ENCODE assay signal across 9 mouse cellular contexts in genomic region chr10:100054006-100054405, GRCm38 (mm10). TPM values are rescaled to one million over a fixed set of nuclear protein-coding genes. Genes with fewer than 3 reads are reported as not detected.
DNase-seq lines count a peak whose midpoint lies in the region; ATAC-seq and TF ChIP-seq lines count a peak whose summit lies in the region.
"Had no signal": no experiment of that assay in that cellular context is flagged by ENCODE, and none has a peak within 500 bp of the region (broad histone marks: within the 10 kb centered on the region; RNA-seq: fewer than 3 reads in every experiment).

No protein-coding gene starts in this region.

- no peak overlapping the region for H3K4me3 ChIP-seq in hindbrain, postnatal 0 days (ENCODE audit: low read length)
- H3K4me3 ChIP-seq in hindbrain, embryonic 13.5 days: no peak overlapping the region
- H3K4me3 ChIP-seq in lung, embryonic 15.5 days: no peak overlapping the region
- no peak overlapping the region for H3K4me3 ChIP-seq in forebrain, embryonic 16.5 days (replicated peaks; ENCODE audit: low read length)

- peak; percentile 65 for DNase-seq in hindbrain, postnatal 0 days (ENCODE audit: low spot score)
- DNase-seq in adipocyte (ENCODE audit: low spot score): peak; percentile 96
- peak; percentile 64 for DNase-seq in fibroblast of lung, adult 2 months (ENCODE audit: low read depth)
- no peak for DNase-seq in embryo, embryonic 11 days

- 49% methylated on average over 3 of the region's 3 CpGs for WGBS in hindbrain, postnatal 0 days
- 85% methylated on average over 3 of the region's 3 CpGs for WGBS in hindbrain, embryonic 13.5 days
- 56% methylated on average over 3 of the region's 3 CpGs for WGBS in lung, embryonic 15.5 days
- 56% methylated on average over 3 of the region's 3 CpGs for WGBS in forebrain, embryonic 16.5 days

- no peak overlapping the region for H3K9ac ChIP-seq in hindbrain, postnatal 0 days (replicated peaks; ENCODE audit: low read length)
- H3K9ac ChIP-seq in hindbrain, embryonic 13.5 days: no peak overlapping the region
- no peak overlapping the region for H3K9ac ChIP-seq in lung, embryonic 15.5 days
- no peak overlapping the region for H3K9ac ChIP-seq in forebrain, embryonic 16.5 days (replicated peaks; ENCODE audit: low read depth, low read length)

- H3K9me3 ChIP-seq in hindbrain, postnatal 0 days (ENCODE audit: low read length): no peaks in the 10 kb centered on the region
- H3K9me3 ChIP-seq in hindbrain, embryonic 13.5 days: no peaks in the 10 kb centered on the region
- H3K9me3 ChIP-seq in lung, embryonic 15.5 days: no peaks in the 10 kb centered on the region
- H3K9me3 ChIP-seq in forebrain, embryonic 16.5 days (ENCODE audit: control insufficient read depth, low read length): no peaks in the 10 kb centered on the region

- no peak for TF ChIP-seq CTCF in hindbrain, postnatal 0 days (IDR thresholded peaks at IDR 0.05; ENCODE audit: low read depth)

- H3K4me1 ChIP-seq in hindbrain, postnatal 0 days (ENCODE audit: insufficient read depth, low read length): no peaks in the 10 kb centered on the region
- peaks cover 6% of the 10 kb centered on the region for H3K4me1 ChIP-seq in hindbrain, embryonic 13.5 days (replicated peaks)
- H3K4me1 ChIP-seq in lung, embryonic 15.5 days: peaks cover 28% of the 10 kb centered on the region
- peaks cover 20% of the 10 kb centered on the region for H3K4me1 ChIP-seq in forebrain, embryonic 16.5 days (replicated peaks; ENCODE audit: control insufficient read depth, insufficient read depth, low read length)

- no peaks in the 10 kb centered on the region for H3K36me3 ChIP-seq in hindbrain, postnatal 0 days (ENCODE audit: insufficient read depth, low read length)
- H3K36me3 ChIP-seq in hindbrain, embryonic 13.5 days: no peaks in the 10 kb centered on the region
- H3K36me3 ChIP-seq in lung, embryonic 15.5 days: 0 out of 2 replicates have a peak, but pooled peaks cover 3% of the 10 kb centered on the region
- no peaks in the 10 kb centered on the region for H3K36me3 ChIP-seq in forebrain, embryonic 16.5 days (ENCODE audit: control insufficient read depth, insufficient read depth)

- H3K27me3 ChIP-seq in hindbrain, postnatal 0 days (ENCODE audit: insufficient read depth, low read length): no peaks in the 10 kb centered on the region
- no peaks in the 10 kb centered on the region for H3K27me3 ChIP-seq in hindbrain, embryonic 13.5 days
- no peaks in the 10 kb centered on the region for H3K27me3 ChIP-seq in lung, embryonic 15.5 days
- no peaks in the 10 kb centered on the region for H3K27me3 ChIP-seq in forebrain, embryonic 16.5 days (replicated peaks; ENCODE audit: control insufficient read depth, insufficient read depth, low read length)

- ATAC-seq in hindbrain, postnatal 0 days: peak; percentile 49; the same call in 1 of the 2 replicates
- no peak for ATAC-seq in hindbrain, embryonic 13.5 days (ENCODE audit: low FRiP score)
- peak; percentile 69 for ATAC-seq in lung, embryonic 15.5 days (ENCODE audit: borderline replicate concordance, extremely low read depth, low FRiP score, low TSS enrichment)
- ATAC-seq in forebrain, embryonic 16.5 days: no peak
- ATAC-seq in erythroblast, adult 5-6 weeks (replicated peaks; ENCODE audit: low FRiP score, poor library complexity, severe bottlenecking): no peak

- no peak overlapping the region for H3K4me2 ChIP-seq in hindbrain, postnatal 0 days (ENCODE audit: low read depth, low read length)
- H3K4me2 ChIP-seq in hindbrain, embryonic 13.5 days: no peak overlapping the region
- no peak overlapping the region for H3K4me2 ChIP-seq in lung, embryonic 15.5 days
- H3K4me2 ChIP-seq in forebrain, embryonic 16.5 days (ENCODE audit: low read length): no peak overlapping the region

- peak overlapping the region; percentile 20; the same call in 1 of the 2 replicates for H3K27ac ChIP-seq in hindbrain, postnatal 0 days
- no peak overlapping the region for H3K27ac ChIP-seq in hindbrain, embryonic 13.5 days
- H3K27ac ChIP-seq in lung, embryonic 15.5 days: peak overlapping the region; percentile 26; the same call in 1 of the 2 replicates
- no peak overlapping the region for H3K27ac ChIP-seq in forebrain, embryonic 16.5 days (ENCODE audit: low read length)

RNA-seq across cellular contexts. Expression of gene Kitl, which starts 38.6 kb away (rescaled TPM):
- total RNA-seq in hindbrain, postnatal 0 days (2014; rRNA removed): 59.6 and 86.6 TPM in 2 replicates
- polyA plus RNA-seq in hindbrain, postnatal 0 days (2015; fragmentation: Nextera tagmentation; extraction: Ambion mirVana): 51.9 and 52.8 TPM in 2 replicates
- polyA plus RNA-seq in hindbrain, embryonic 13.5 days (2015; fragmentation: Nextera tagmentation; extraction: Ambion mirVana): 18.2 and 18.3 TPM in 2 replicates
- polyA plus RNA-seq in lung, embryonic 15.5 days (2015; fragmentation: Nextera tagmentation; extraction: Ambion mirVana): 41.4 and 45.6 TPM in 2 replicates
- polyA plus RNA-seq in forebrain, embryonic 16.5 days (2015; fragmentation: Nextera tagmentation; extraction: Ambion mirVana): 43.4 and 45.5 TPM in 2 replicates
- 4.8 TPM in 1 of 2 replicates, not detected in the other for total RNA-seq in erythroblast, adult 5-6 weeks (2015; ENCODE audit: low replicate concordance)
- total RNA-seq in erythroblast, adult 5-6 weeks (2017; ENCODE audit: low replicate concordance): 1.3 and 2.0 TPM in 2 replicates
- total RNA-seq: MEL had no signal

Comparison
In these comparisons a context has a peak if more than half of its experiments do, and no peak if none do; other contexts are left out.
1. ATAC-seq: peak in hindbrain, postnatal 0 days (single experiment) and lung, embryonic 15.5 days (single experiment); none in hindbrain, embryonic 13.5 days (single experiment), forebrain, embryonic 16.5 days (single experiment) and erythroblast, adult 5-6 weeks (single experiment).
2. H3K27ac ChIP-seq: peak in hindbrain, postnatal 0 days (single experiment) and lung, embryonic 15.5 days (single experiment); none in hindbrain, embryonic 13.5 days (single experiment) and forebrain, embryonic 16.5 days (single experiment).